Mouse (Mus musculus) embryonic stem cell, embryonic (primary cell): ENCODE results near the gene Ppfibp1.

Experiments used
- CTCF ChIA-PET, 4 experiments: fragments of 300-600 bp in 2 of 4; fragments of 350-600 bp in 2 of 4; sonication (Branson Sonifier 250); formaldehyde crosslinking; loops; one replicate each; lab custom pipeline; 2022; ENCODE audit warnings: inconsistent platforms in 2 of 4; lab: Charles Lee
- POLR2A ChIA-PET, 4 experiments: fragments of 300-600 bp in 2 of 4; fragments of 350-600 bp in 2 of 4; sonication (Branson Sonifier 250); formaldehyde crosslinking; loops; one replicate each; lab custom pipeline; 2022; ENCODE audit warnings: antibody characterized with exemption in 4 of 4, inconsistent platforms in 1 of 4; lab: Charles Lee

The Ppfibp1 gene

GRCm38 (mm10) chr6:146984569-146984968 is 96.3 kb downstream of the Ppfibp1 start:
- CTCF ChIA-PET = interaction anchor here in 3 of 4 experiments (0.9 to 1.3 kb wide), 4 partner anchors 10 to 160 kb away, joined by 3 to 5 read pairs (median 4); no protein-coding TSS in a partner anchor
- POLR2A ChIA-PET = interaction anchor here in 1 of 4 experiments (0.9 kb wide), 1 partner anchor 72 kb away, joined by 3 read pairs; no protein-coding TSS in a partner anchor

GRCm38 (mm10) chr6:146994236-146994635 is 105.9 kb downstream of the Ppfibp1 start:
- ChIA-PET POLR2A (interaction anchor here in 1 of 4 experiments (0.6 to 0.8 kb wide), 3 partner anchors 14 to 170 kb away, joined by 3 read pairs; no protein-coding TSS in a partner anchor), CTCF (interaction anchor here (0.5 to 2.4 kb wide), 62 partner anchors 8 to 1437 kb away, joined by 3 to 31 read pairs (median 4); partner anchors contain the start of genes Ppfibp1 (in 3 of the 4), Ccdc91 (in 1 of the 4) and Rep15 (in 1 of the 4))

- POLR2A ChIA-PET = no interaction called here
These were observed 107.1 kb downstream of the Ppfibp1 start for GRCm38 (mm10) chr6:146995391-146995790.

GRCm38 (mm10) chr6:146995878-146996277 is 107.6 kb downstream of the Ppfibp1 start:
- POLR2A ChIA-PET = no interaction called here
- CTCF ChIA-PET = interaction anchor here in 2 of 4 experiments (1.1 to 2.4 kb wide), 3 partner anchors 157 to 163 kb away, joined by 3 to 18 read pairs (median 4); no protein-coding TSS in a partner anchor

More at GRCm38 (mm10) chr6:146995391-146995790, 107.1 kb downstream of the Ppfibp1 start:
- CTCF ChIA-PET = interaction anchor here in 2 of 4 experiments (1.6 to 2.4 kb wide), 3 partner anchors 157 to 162 kb away, joined by 4 to 24 read pairs (median 18); no protein-coding TSS in a partner anchor

- ChIA-PET POLR2A (interaction anchor here in 1 of 4 experiments (1.2 kb wide), 1 partner anchor 10 kb away, joined by 3 read pairs; no protein-coding TSS in a partner anchor), CTCF (interaction anchor here in 2 of 4 experiments (0.6 to 1.1 kb wide), 2 partner anchors 26 to 163 kb away, joined by 3 to 4 read pairs; no protein-coding TSS in a partner anchor)
These were observed 108.7 kb downstream of the Ppfibp1 start for GRCm38 (mm10) chr6:146997006-146997405.

- ChIA-PET POLR2A (no interaction called here), CTCF (interaction anchor here in 2 of 4 experiments (0.6 to 1.2 kb wide), 2 partner anchors 165 to 173 kb away, joined by 3 to 4 read pairs; no protein-coding TSS in a partner anchor)
These were observed 110.4 kb downstream of the Ppfibp1 start for GRCm38 (mm10) chr6:146998710-146999109.

GRCm38 (mm10) chr6:146999302-146999701 is 111.0 kb downstream of the Ppfibp1 start:
- POLR2A ChIA-PET = no interaction called here
- CTCF ChIA-PET = interaction anchor here in 1 of 4 experiments (0.6 kb wide), 1 partner anchor 174 kb away, joined by 3 read pairs; no protein-coding TSS in a partner anchor

- CTCF ChIA-PET = interaction anchor here in 1 of 4 experiments (0.6 kb wide), 1 partner anchor 175 kb away, joined by 3 read pairs; no protein-coding TSS in a partner anchor
- POLR2A ChIA-PET = interaction anchor here in 1 of 4 experiments (0.7 kb wide), 1 partner anchor 293 kb away, joined by 4 read pairs; no protein-coding TSS in a partner anchor
These were observed 111.5 kb downstream of the Ppfibp1 start for GRCm38 (mm10) chr6:146999755-147000154.

- POLR2A ChIA-PET = interaction anchor here in 1 of 4 experiments (0.7 kb wide), 1 partner anchor 85 kb away, joined by 3 read pairs; no protein-coding TSS in a partner anchor
- CTCF ChIA-PET = interaction anchor here in 3 of 4 experiments (0.6 to 1.0 kb wide), 8 partner anchors 72 to 232 kb away, joined by 3 to 4 read pairs (median 3); partner anchors contain the start of gene Klhl42 (in 1 of the 3)
These were observed 119.9 kb downstream of the Ppfibp1 start for GRCm38 (mm10) chr6:147008148-147008547.

GRCm38 (mm10) chr6:147010358-147010757 is 122.1 kb downstream of the Ppfibp1 start:
- ChIA-PET POLR2A (interaction anchor here in 2 of 4 experiments (0.6 kb wide), 2 partner anchors 103 to 314 kb away, joined by 3 to 5 read pairs; no protein-coding TSS in a partner anchor), CTCF (interaction anchor here in 1 of 4 experiments (0.7 kb wide), 1 partner anchor 31 kb away, joined by 4 read pairs; no protein-coding TSS in a partner anchor)

- ChIA-PET POLR2A (no interaction called here), CTCF (no interaction called here)
These were observed 122.7 kb downstream of the Ppfibp1 start for GRCm38 (mm10) chr6:147010811-147011520.

- CTCF ChIA-PET = interaction anchor here in 1 of 4 experiments (0.8 kb wide), 1 partner anchor 178 kb away, joined by 3 read pairs; no protein-coding TSS in a partner anchor
- POLR2A ChIA-PET = interaction anchor here in 1 of 4 experiments (0.6 kb wide), 1 partner anchor 19 kb away, joined by 7 read pairs; no protein-coding TSS in a partner anchor
These were observed 123.3 kb downstream of the Ppfibp1 start for GRCm38 (mm10) chr6:147011555-147011954.

GRCm38 (mm10) chr6:147011977-147012376 is 123.7 kb downstream of the Ppfibp1 start:
- POLR2A ChIA-PET = interaction anchor here in 1 of 4 experiments (0.6 kb wide), 1 partner anchor 18 kb away, joined by 7 read pairs; no protein-coding TSS in a partner anchor

GRCm38 (mm10) chr6:147013546-147013945 is 125.3 kb downstream of the Ppfibp1 start:
- POLR2A ChIA-PET = no interaction called here
- CTCF ChIA-PET = interaction anchor here in 3 of 4 experiments (0.6 to 1.4 kb wide), 4 partner anchors 19 to 180 kb away, joined by 3 to 6 read pairs (median 4); no protein-coding TSS in a partner anchor

More at GRCm38 (mm10) chr6:147011977-147012376, 123.7 kb downstream of the Ppfibp1 start:
- CTCF ChIA-PET = interaction anchor here in 1 of 4 experiments (0.8 kb wide), 1 partner anchor 178 kb away, joined by 3 read pairs; no protein-coding TSS in a partner anchor

- CTCF ChIA-PET = interaction anchor here in 3 of 4 experiments (0.6 to 1.4 kb wide), 4 partner anchors 55 to 223 kb away, joined by 3 to 11 read pairs (median 4); no protein-coding TSS in a partner anchor
- POLR2A ChIA-PET = no interaction called here
These were observed 129.6 kb downstream of the Ppfibp1 start for GRCm38 (mm10) chr6:147017906-147018305.

GRCm38 (mm10) chr6:147018364-147018763 is 130.1 kb downstream of the Ppfibp1 start:
- ChIA-PET POLR2A (interaction anchor here in 1 of 4 experiments (0.5 kb wide), 1 partner anchor 1647 kb away, joined by 3 read pairs; no protein-coding TSS in a partner anchor), CTCF (interaction anchor here in 3 of 4 experiments (0.6 to 1.4 kb wide), 3 partner anchors 55 to 222 kb away, joined by 3 to 11 read pairs (median 3); no protein-coding TSS in a partner anchor)

GRCm38 (mm10) chr6:147021181-147021580 is 132.9 kb downstream of the Ppfibp1 start:
- ChIA-PET POLR2A (interaction anchor here in 1 of 4 experiments (0.6 to 1.7 kb wide), 2 partner anchors 55 to 187 kb away, joined by 3 to 4 read pairs; no protein-coding TSS in a partner anchor), CTCF (interaction anchor here in 2 of 4 experiments (0.5 to 1.3 kb wide), 2 partner anchors 27 to 255 kb away, joined by 4 to 7 read pairs; no protein-coding TSS in a partner anchor)
